Mouse (Mus musculus): ENCODE measurements at regions not wholly inside any gene's neighbourhood (a gene's known extent, or its start where the extent isn't known, plus 50 kb on each side); places are given as distances from the start of the nearest gene placed in this dataset.

GRCm38 (mm10) chr5:45270679-45271078 is 179.4 kb downstream of the Qdpr start:
- no peak for DNase-seq (ENCODE audit: low spot score in 2 of 2)

- DNase-seq (ENCODE audit: low spot score in 2 of 2): no peak
These were observed 180.6 kb downstream of the Qdpr start for GRCm38 (mm10) chr5:45269391-45269790.

GRCm38 (mm10) chr5:45266914-45267313 is 183.1 kb downstream of the Qdpr start:
- DNase-seq (ENCODE audit: low spot score in 2 of 2): no peak

- DNase-seq (ENCODE audit: low spot score in 2 of 2): no peak
These were observed 191.6 kb downstream of the Qdpr start for GRCm38 (mm10) chr5:45258486-45258885.

GRCm38 (mm10) chr5:45256256-45256999 is 193.6 kb downstream of the Qdpr start:
- DNase-seq (ENCODE audit: low spot score in 2 of 2): no peak

- no peak for DNase-seq (ENCODE audit: low spot score in 2 of 2)
These were observed 218.2 kb downstream of the Qdpr start for GRCm38 (mm10) chr5:45231856-45232255.

- no peak for DNase-seq (ENCODE audit: low spot score in 2 of 2)
These were observed 219.9 kb downstream of the Qdpr start for GRCm38 (mm10) chr5:45230097-45230496.

GRCm38 (mm10) chr5:45229477-45229876 is 220.6 kb downstream of the Qdpr start:
- DNase-seq (ENCODE audit: low spot score in 2 of 2): no peak

GRCm38 (mm10) chr5:45228226-45228927 is 221.7 kb downstream of the Qdpr start:
- no peak for DNase-seq (ENCODE audit: low spot score in 2 of 2)

GRCm38 (mm10) chr5:45220272-45220916 is 229.6 kb downstream of the Qdpr start:
- peak; percentile 23 to 27 for DNase-seq (ENCODE audit: low spot score in 2 of 2)

GRCm38 (mm10) chr5:45219558-45219957 is 230.5 kb downstream of the Qdpr start:
- DNase-seq (ENCODE audit: low spot score in 2 of 2): no peak

GRCm38 (mm10) chr5:45219101-45219500 is 230.9 kb downstream of the Qdpr start:
- no peak for DNase-seq (ENCODE audit: low spot score in 2 of 2)

GRCm38 (mm10) chr5:45214475-45214874 is 235.6 kb downstream of the Qdpr start:
- DNase-seq (ENCODE audit: low spot score in 2 of 2): no peak

GRCm38 (mm10) chr5:45198408-45198807 is 251.6 kb downstream of the Qdpr start:
- no peak for DNase-seq (ENCODE audit: low spot score in 2 of 2)

- DNase-seq (ENCODE audit: low spot score in 2 of 2): no peak
These were observed 253.9 kb downstream of the Qdpr start for GRCm38 (mm10) chr5:45196159-45196558.

GRCm38 (mm10) chr5:45192287-45192686 is 257.7 kb downstream of the Qdpr start:
- DNase-seq (ENCODE audit: low spot score in 2 of 2): no peak

- DNase-seq (ENCODE audit: low spot score in 2 of 2): no peak
These were observed 276.8 kb downstream of the Qdpr start for GRCm38 (mm10) chr5:45173035-45173755.

- DNase-seq (ENCODE audit: low spot score in 2 of 2): no peak
These were observed 290.8 kb downstream of the Qdpr start for GRCm38 (mm10) chr5:45159194-45159593.

- DNase-seq (ENCODE audit: low spot score in 2 of 2): no peak
These were observed 295.1 kb downstream of the Qdpr start for GRCm38 (mm10) chr5:45154936-45155335.

GRCm38 (mm10) chr5:45144186-45144585 is 305.9 kb downstream of the Qdpr start:
- no peak for DNase-seq (ENCODE audit: low spot score in 2 of 2)

GRCm38 (mm10) chr5:45137198-45137973 is 312.6 kb downstream of the Qdpr start:
- no peak for DNase-seq (ENCODE audit: low spot score in 2 of 2)

Data from heart, adult 9 months (tissue).